Mouse (Mus musculus): ENCODE data around the gene Zfp704. TPM values are rescaled to one million over a fixed set of nuclear protein-coding genes. Genes with fewer than 3 reads are reported as not detected.
"Not testable (repeated sequence)": the region's sequence is repeated elsewhere in the genome, so short reads cannot be mapped to it uniquely, and the experiment has no call there.

The Zfp704 gene
- polyA plus RNA-seq, 1 experiment from 2014 or later, result 1.2 TPM

DNA sequence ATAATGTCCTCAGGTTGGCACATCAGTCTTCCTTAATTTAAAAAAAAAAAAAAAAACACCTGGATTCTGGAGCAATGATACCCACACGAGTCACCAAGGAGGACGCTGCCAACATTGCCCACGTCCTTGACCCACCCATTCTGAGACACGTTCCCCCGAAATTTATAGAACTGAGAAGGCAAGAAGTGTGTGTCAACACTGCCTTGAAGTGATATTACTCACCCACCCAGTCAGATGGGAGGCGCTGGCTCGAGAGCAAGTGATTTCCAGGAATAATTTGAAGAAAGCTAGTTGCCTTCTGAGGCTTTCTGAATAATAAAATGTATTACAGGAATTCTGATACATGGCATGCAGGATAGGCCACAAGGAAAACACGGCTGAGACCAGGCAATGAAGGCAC lies 37.6 kb downstream of the Zfp704 start:
- H3K4me2 ChIP-seq, result no peak overlapping the region
- no peak overlapping the region for H3K9ac ChIP-seq
- DNase-seq, result no peak
- H3K27me3 ChIP-seq, result no peaks in the 10 kb centered on the region
- H3K4me1 ChIP-seq (replicated peaks), result peaks cover 69% of the 10 kb centered on the region
- H3K36me3 ChIP-seq, result no peaks in the 10 kb centered on the region
- H3K27ac ChIP-seq, result peak overlapping the region; percentile 76; the same call in 1 of the 2 replicates
- H3K9me3 ChIP-seq (replicated peaks), result no peaks in the 10 kb centered on the region
- no peak overlapping the region for H3K4me3 ChIP-seq (replicated peaks)
- WGBS (ENCODE audit: insufficient replicate concordance), result 58% methylated on average over 8 of the region's 8 CpGs
- ATAC-seq (ENCODE audit: low read depth), result no peak

DNA sequence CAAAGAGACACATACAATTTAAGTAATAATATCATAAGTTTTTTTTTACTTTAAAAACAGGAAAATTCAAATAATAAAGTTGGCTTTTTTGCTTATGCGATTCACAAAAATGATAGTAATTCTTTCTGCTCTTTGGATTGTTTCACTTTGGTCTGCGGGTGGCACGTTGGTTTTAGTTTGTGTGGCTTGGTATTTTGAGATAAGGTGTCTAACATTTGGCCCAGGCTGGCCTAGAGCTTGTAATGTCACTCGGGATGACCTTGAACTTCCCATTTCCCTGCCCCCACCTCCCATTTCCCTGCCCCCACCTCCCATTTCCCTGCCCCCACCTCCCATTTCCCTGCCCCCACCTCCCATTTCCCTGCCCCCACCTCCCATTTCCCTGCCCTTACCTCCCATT lies 39.1 kb downstream of the Zfp704 start:
- ATAC-seq (ENCODE audit: low read depth) (no peak), DNase-seq (no peak)
- Histone ChIP-seq H3K27ac (peak overlapping the region; percentile 29), H3K36me3 (no peaks in the 10 kb centered on the region), H3K4me1 (replicated peaks) (peaks cover 58% of the 10 kb centered on the region), H3K27me3 (no peaks in the 10 kb centered on the region), H3K4me3 (replicated peaks) (no peak overlapping the region), H3K9ac (no peak overlapping the region), H3K4me2 (no peak overlapping the region), H3K9me3 (replicated peaks) (no peaks in the 10 kb centered on the region)
- 28% methylated on average over 4 of the region's 4 CpGs for WGBS (ENCODE audit: insufficient replicate concordance)

DNA sequence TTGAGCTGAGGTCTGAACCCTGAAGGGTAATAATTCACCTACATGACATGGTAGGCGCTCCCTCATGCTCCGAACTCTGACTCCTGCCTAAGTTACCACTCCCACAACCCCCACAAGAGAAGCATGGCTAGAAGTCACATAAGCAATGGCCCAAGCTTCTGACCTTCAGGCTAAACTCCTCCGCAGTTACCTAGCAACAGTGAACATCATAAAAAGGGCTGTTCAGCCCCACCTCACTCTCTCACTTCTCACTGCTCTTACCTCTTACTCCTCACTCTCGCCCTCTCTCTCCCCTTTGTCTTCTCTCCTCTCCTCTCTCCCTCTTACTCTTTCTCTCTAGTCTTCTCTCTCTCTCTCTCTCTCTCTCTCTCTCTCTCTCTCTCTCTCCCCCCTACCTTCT lies 40.2 kb downstream of the Zfp704 start:
- H3K4me3 ChIP-seq (replicated peaks); H3K27me3 ChIP-seq; H3K27ac ChIP-seq; DNase-seq; H3K9me3 ChIP-seq (replicated peaks); ATAC-seq (ENCODE audit: low read depth); H3K4me2 ChIP-seq; H3K36me3 ChIP-seq; H3K9ac ChIP-seq: not testable (repeated sequence)
- WGBS (ENCODE audit: insufficient replicate concordance), result 85% methylated on average over 4 of the region's 4 CpGs
- peaks cover 51% of the 10 kb centered on the region for H3K4me1 ChIP-seq (replicated peaks)

DNA sequence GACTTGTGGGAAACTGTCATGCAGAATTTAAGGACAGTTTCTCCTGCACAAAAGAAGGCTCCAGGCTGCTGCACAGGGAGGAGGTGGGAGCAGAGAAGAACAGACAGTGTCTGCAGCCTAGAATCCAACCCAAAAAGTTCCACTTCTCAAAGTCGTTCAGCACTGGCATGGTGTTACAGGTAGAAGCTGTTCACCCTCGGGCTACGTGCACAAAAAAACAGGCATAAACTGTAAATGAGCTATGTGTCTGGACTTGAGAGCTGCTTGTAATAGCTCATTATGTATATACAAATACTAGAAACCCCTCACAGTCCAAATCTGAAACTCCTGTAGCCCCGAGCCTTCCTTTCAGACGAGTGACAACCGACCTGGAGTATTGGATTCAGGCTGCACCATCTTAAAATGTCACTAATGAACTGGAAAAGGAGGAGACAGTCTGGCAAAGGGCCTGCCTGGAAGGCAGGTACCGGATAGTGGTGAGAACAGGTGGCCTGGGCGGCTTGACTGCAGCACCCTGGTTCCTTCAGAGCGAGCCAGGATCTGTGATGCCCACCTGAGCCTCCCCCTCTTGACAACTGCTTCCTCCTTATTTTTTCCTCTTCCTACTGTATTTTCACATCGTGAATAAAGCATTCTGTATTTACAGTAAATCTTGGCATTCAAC lies 41.2 kb downstream of the Zfp704 start:
- Histone ChIP-seq H3K9me3 (replicated peaks) (no peaks in the 10 kb centered on the region), H3K4me2 (no peak overlapping the region), H3K36me3 (0 out of 2 replicates have a peak, but pooled peaks cover 5% of the 10 kb centered on the region), H3K27ac (no peak overlapping the region), H3K27me3 (no peaks in the 10 kb centered on the region), H3K4me3 (replicated peaks) (no peak overlapping the region), H3K9ac (no peak overlapping the region), H3K4me1 (replicated peaks) (peaks cover 42% of the 10 kb centered on the region)
- no peak for DNase-seq
- no peak for ATAC-seq (ENCODE audit: low read depth)
- 72% methylated on average over 10 of the region's 10 CpGs for WGBS (ENCODE audit: insufficient replicate concordance)

DNA sequence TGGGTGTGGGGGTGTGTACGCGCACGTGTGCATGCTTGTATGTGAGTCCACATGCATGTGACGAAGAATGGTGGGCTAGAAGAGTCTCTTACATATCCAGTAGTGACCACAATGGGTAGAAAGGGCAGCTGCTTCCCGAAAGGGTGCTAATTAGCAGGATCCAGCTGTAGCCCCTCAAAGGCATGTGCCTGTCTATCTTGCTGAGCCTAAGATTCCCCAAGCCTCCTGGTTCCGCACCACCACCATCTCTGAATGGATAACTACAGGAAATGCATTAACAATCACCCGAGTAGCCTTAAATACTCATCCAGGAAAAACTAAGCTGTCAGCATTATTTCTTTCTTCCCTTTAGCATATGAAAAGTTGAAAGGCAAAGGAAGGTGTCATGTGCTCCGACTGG lies 41.9 kb downstream of the Zfp704 start:
- H3K9ac ChIP-seq, result no peak overlapping the region
- peaks cover 35% of the 10 kb centered on the region for H3K4me1 ChIP-seq (replicated peaks)
- no peak overlapping the region for H3K27ac ChIP-seq
- WGBS (ENCODE audit: insufficient replicate concordance), result 70% methylated on average over 8 of the region's 8 CpGs
- ATAC-seq (ENCODE audit: low read depth), result no peak
- H3K9me3 ChIP-seq (replicated peaks), result no peaks in the 10 kb centered on the region
- no peaks in the 10 kb centered on the region for H3K27me3 ChIP-seq
- no peak overlapping the region for H3K4me3 ChIP-seq (replicated peaks)
- no peak for DNase-seq
- H3K4me2 ChIP-seq, result no peak overlapping the region
- peaks cover 8% of the 10 kb centered on the region; the same call in 1 of the 2 replicates for H3K36me3 ChIP-seq

DNA sequence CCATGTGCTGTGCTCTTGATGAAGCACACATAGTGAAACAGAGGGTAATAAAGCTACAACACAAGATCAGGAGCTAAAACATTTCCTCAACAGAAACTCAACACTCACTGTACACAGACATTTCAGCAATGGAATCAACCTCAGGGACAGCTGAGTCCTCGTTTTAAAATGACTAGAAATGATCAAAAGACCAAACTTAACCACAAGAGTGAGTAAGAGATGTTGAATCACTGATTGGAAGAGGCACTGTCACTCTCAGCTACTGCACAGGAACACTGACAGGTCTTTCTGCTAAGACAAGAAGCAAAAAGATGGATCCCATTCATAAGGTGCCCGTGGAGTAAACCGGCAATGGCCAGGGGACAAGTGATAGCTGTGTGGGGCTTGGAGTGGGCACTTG lies 43.1 kb downstream of the Zfp704 start:
- H3K4me1 ChIP-seq (replicated peaks), result peaks cover 26% of the 10 kb centered on the region
- no peaks in the 10 kb centered on the region for H3K9me3 ChIP-seq (replicated peaks)
- DNase-seq, result no peak
- ATAC-seq (ENCODE audit: low read depth), result no peak
- no peak overlapping the region for H3K9ac ChIP-seq
- no peak overlapping the region for H3K4me3 ChIP-seq (replicated peaks)
- no peak overlapping the region for H3K27ac ChIP-seq
- peaks cover 8% of the 10 kb centered on the region; the same call in 1 of the 2 replicates for H3K36me3 ChIP-seq
- no peak overlapping the region for H3K4me2 ChIP-seq
- WGBS (ENCODE audit: insufficient replicate concordance), result 56% methylated on average over 3 of the region's 3 CpGs
- no peaks in the 10 kb centered on the region for H3K27me3 ChIP-seq

DNA sequence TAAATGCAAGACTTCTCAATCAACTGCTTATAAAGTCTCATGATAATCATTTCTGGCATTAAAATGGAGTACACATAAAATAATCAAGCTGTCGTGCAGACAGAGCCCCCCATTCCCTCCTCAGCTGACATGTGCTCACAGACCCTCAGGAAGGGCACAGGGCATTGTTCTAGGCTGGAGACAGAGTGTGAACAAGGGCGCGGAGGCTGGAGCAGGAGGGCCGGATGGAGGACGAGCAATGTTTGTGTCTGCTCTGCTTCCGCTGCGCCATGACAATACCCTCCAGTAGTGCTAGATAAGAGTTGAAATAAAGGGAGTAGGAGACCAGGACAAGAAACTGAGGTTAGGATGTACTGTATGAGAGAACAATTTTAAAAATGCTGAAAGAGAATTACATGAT lies 46.3 kb downstream of the Zfp704 start:
- ATAC-seq (ENCODE audit: low read depth) (no peak), DNase-seq (no peak)
- H3K9ac ChIP-seq, result no peak overlapping the region
- H3K4me3 ChIP-seq (replicated peaks), result no peak overlapping the region
- WGBS (ENCODE audit: insufficient replicate concordance), result 75% methylated on average over 7 of the region's 7 CpGs
- no peak overlapping the region for H3K4me2 ChIP-seq
- no peak overlapping the region for H3K27ac ChIP-seq
- H3K4me1 ChIP-seq (replicated peaks), result peaks cover 12% of the 10 kb centered on the region
- H3K9me3 ChIP-seq (replicated peaks), result no peaks in the 10 kb centered on the region
- H3K36me3 ChIP-seq, result peaks cover 8% of the 10 kb centered on the region; the same call in 1 of the 2 replicates
- no peaks in the 10 kb centered on the region for H3K27me3 ChIP-seq

DNA sequence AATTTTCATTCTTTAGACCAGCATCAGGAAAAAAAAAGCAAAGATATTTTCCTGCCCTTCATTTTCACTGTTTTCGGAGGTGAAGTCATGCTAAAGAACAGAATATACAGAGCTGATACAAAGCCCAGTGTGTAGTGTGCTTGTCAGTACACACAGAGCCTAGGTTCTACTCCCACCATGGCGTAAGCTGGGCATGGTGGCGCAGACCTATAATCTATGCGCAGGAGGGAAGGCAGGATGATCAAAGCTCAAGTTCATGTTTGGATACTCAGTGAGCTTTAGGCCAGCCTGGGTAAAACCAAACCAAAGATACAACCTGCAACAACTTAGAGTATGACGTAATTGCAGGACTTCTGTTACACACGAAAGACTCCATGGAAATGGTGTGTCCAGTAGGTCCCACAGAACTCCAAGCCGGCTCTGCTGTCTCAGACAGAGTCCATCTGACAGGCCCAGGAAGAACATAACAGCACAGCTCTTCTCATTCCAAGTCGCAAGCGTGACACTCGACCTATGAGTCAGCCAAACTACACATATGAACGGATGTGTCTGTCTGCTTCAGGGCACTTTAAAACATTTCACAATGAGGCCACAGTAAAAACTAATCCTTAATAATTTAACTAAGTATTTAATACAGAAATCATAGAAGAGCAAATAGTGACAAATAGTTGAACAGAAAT lies 47.1 kb downstream of the Zfp704 start:
- Histone ChIP-seq H3K27me3 (no peaks in the 10 kb centered on the region), H3K4me2 (no peak overlapping the region), H3K9ac (no peak overlapping the region), H3K9me3 (replicated peaks) (no peaks in the 10 kb centered on the region), H3K4me1 (replicated peaks) (peaks cover 4% of the 10 kb centered on the region), H3K27ac (no peak overlapping the region), H3K36me3 (peaks cover 8% of the 10 kb centered on the region; the same call in 1 of the 2 replicates), H3K4me3 (replicated peaks) (no peak overlapping the region)
- ATAC-seq (ENCODE audit: low read depth) (no peak), DNase-seq (no peak)
- WGBS (ENCODE audit: insufficient replicate concordance), result 85% methylated on average over 11 of the region's 11 CpGs

DNA sequence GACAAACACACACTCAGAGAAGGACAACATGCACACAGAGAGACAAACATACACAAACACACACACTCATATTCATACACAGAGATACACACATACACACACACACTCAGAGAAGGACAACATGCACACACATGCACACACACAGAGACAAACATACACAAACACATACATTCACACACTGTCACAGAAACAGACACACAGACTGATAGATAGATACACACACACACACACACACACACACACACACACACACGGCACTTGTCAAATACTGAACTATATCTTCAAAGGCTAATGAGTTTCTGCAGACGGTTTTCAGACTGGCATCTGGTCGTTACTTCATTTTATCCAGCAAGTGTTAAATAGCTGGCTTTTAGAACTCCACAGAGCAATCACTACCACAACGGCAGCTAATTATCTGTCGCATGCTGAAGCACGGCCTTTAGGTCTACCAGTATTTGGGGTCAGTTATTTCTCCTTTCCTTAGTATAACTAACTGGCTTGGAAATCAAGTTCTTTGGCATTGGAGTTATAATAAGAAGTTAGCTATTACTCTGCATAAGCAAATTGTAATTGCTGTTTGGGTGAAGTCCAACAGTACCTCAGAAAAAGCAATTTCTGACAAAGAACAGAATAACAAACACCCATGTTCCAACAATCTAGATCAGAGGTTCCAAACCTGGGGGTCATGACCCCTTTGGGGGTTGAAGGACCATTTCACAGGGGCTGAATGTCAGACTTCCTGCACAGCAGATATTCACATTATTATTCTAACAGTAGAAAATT lies 51.9 kb downstream of the Zfp704 start:
- 68% methylated on average over 6 of the region's 6 CpGs for WGBS (ENCODE audit: insufficient replicate concordance)
- Histone ChIP-seq H3K27ac (no peak overlapping the region), H3K9me3 (replicated peaks) (no peaks in the 10 kb centered on the region), H3K27me3 (no peaks in the 10 kb centered on the region), H3K9ac (no peak overlapping the region), H3K36me3 (no peaks in the 10 kb centered on the region), H3K4me2 (no peak overlapping the region), H3K4me1 (replicated peaks) (peaks cover 11% of the 10 kb centered on the region; the same call in 1 of the 2 replicates), H3K4me3 (replicated peaks) (no peak overlapping the region)
- ATAC-seq (ENCODE audit: low read depth) (no peak), DNase-seq (no peak)

DNA sequence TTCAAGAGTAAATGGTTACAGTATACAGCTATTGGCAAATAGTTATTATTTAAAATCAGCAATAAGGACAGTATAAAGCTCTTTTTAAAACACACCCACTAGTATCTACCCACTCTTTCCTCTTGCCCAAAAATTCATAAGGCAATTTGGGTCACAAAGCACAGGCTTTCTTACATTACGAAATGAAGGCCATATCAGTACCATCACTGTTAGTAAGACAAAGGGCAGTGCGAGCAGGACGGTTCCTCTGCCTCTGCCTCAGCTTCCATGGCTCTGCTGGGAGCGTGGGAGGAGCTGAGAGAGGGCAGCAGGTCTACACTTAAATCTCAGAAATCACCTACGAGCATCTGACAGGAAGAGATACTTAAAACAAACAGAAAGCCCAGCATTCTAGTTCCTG lies 53.7 kb downstream of the Zfp704 start:
- H3K4me2 ChIP-seq, result no peak overlapping the region
- H3K9ac ChIP-seq, result no peak overlapping the region
- no peaks in the 10 kb centered on the region for H3K36me3 ChIP-seq
- H3K9me3 ChIP-seq (replicated peaks), result no peaks in the 10 kb centered on the region
- 33% methylated on average over 5 of the region's 5 CpGs for WGBS (ENCODE audit: insufficient replicate concordance)
- DNase-seq (no peak), ATAC-seq (ENCODE audit: low read depth) (no peak)
- no peak overlapping the region for H3K27ac ChIP-seq
- no peak overlapping the region for H3K4me3 ChIP-seq (replicated peaks)
- peaks cover 23% of the 10 kb centered on the region for H3K4me1 ChIP-seq (replicated peaks)
- H3K27me3 ChIP-seq, result no peaks in the 10 kb centered on the region

DNA sequence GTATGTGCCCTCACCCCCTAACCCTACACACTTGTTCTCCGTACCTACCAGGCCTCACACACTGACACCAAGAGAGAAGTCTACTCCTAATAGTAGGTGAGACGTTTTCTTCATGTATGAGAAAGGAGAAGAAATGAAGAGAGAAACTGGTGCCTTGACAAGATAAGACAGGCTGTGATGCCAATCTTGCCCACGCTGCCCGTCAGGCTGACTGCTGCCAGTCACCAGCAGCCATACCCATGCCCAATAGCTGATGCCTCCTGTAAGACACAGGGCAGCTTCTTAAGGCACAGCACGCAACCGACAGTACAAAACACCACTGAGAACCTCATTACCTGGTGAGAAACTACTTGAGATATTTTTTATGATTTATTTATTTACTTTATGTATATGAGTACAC lies 55.0 kb downstream of the Zfp704 start:
- ATAC-seq (ENCODE audit: low read depth), result no peak
- H3K36me3 ChIP-seq, result no peaks in the 10 kb centered on the region
- H3K9me3 ChIP-seq (replicated peaks), result no peaks in the 10 kb centered on the region
- 62% methylated on average over 6 of the region's 6 CpGs for WGBS (ENCODE audit: insufficient replicate concordance)
- no peak for DNase-seq
- H3K27ac ChIP-seq, result no peak overlapping the region
- H3K27me3 ChIP-seq, result no peaks in the 10 kb centered on the region
- H3K9ac ChIP-seq, result no peak overlapping the region
- peaks cover 33% of the 10 kb centered on the region for H3K4me1 ChIP-seq (replicated peaks)
- H3K4me2 ChIP-seq, result no peak overlapping the region
- H3K4me3 ChIP-seq (replicated peaks), result no peak overlapping the region
